8 mouse cellular contexts compared by ENCODE assay signal in genomic region chr3:152713991-152714902, GRCm38 (mm10). TPM values are rescaled to one million over a fixed set of nuclear protein-coding genes. Genes with fewer than 3 reads are reported as not detected.
A peak's percentile ranks its signal among the peaks of the same experiment; 100 is the strongest.
DNase-seq lines count a peak whose midpoint lies in the region; ATAC-seq lines count a peak whose summit lies in the region.

Gene Pigk (plus strand): TSS chr3:152714100.

- WGBS in embryonic facial prominence, embryonic 14.5 days = under 1% methylated on average over 34 of the region's 48 CpGs
- under 1% methylated on average over 47 of the region's 48 CpGs for WGBS in kidney, embryonic 14.5 days
- under 1% methylated on average over 48 of the region's 48 CpGs for WGBS in limb, embryonic 15.5 days

- no peaks in the 10 kb centered on the region for H3K9me3 ChIP-seq in embryonic facial prominence, embryonic 14.5 days (ENCODE audit: control insufficient read depth, low read length)
- no peaks in the 10 kb centered on the region for H3K9me3 ChIP-seq in kidney, embryonic 14.5 days (ENCODE audit: control insufficient read depth, low read length)
- H3K9me3 ChIP-seq in limb, embryonic 15.5 days = no peaks in the 10 kb centered on the region

- H3K27ac ChIP-seq in embryonic facial prominence, embryonic 14.5 days (replicated peaks; ENCODE audit: low read depth, low read length) = no peak within 1 kb of the TSS
- H3K27ac ChIP-seq in kidney, embryonic 14.5 days (ENCODE audit: low read depth, low read length) = no peak within 1 kb of the TSS
- H3K27ac ChIP-seq in limb, embryonic 15.5 days = peak within 1 kb of the TSS; percentile 59

- no peaks in the 10 kb centered on the region for H3K36me3 ChIP-seq in embryonic facial prominence, embryonic 14.5 days (ENCODE audit: control insufficient read depth, insufficient read depth, low read length)
- H3K36me3 ChIP-seq in kidney, embryonic 14.5 days (ENCODE audit: control insufficient read depth, insufficient read depth, low read length) = no peaks in the 10 kb centered on the region
- H3K36me3 ChIP-seq in limb, embryonic 15.5 days = no peaks in the 10 kb centered on the region

- peak; percentile 91 for DNase-seq in 3T3-L1 (ENCODE audit: low read depth, low spot score)
- DNase-seq in adrenal gland, postnatal 4 days (ENCODE audit: low spot score in 2 of 2) = peak; percentile 85
- peak; percentile 94 for DNase-seq in embryonic facial prominence, embryonic 14.5 days (ENCODE audit: low spot score)
- DNase-seq in heart, adult 8-10 months (ENCODE audit: low spot score) = peak; percentile 91
- peak; percentile 62 to 94 for DNase-seq in monocyte, adult 2 months (ENCODE audit: low read depth in 1 of 2, low spot score in 2 of 2)
- peak; percentile 91 to 92 for DNase-seq in spleen, postnatal 36 days (ENCODE audit: low spot score in 2 of 2)

- H3K4me2 ChIP-seq in embryonic facial prominence, embryonic 14.5 days (ENCODE audit: low read depth, low read length) = peak within 1 kb of the TSS; percentile 79
- H3K4me2 ChIP-seq in kidney, embryonic 14.5 days (replicated peaks; ENCODE audit: low read depth, low read length) = peak within 1 kb of the TSS; percentile 73
- H3K4me2 ChIP-seq in limb, embryonic 15.5 days = peak within 1 kb of the TSS; percentile 77

- peak within 1 kb of the TSS; percentile 77 for H3K9ac ChIP-seq in embryonic facial prominence, embryonic 14.5 days (ENCODE audit: low read depth, low read length)
- H3K9ac ChIP-seq in kidney, embryonic 14.5 days (ENCODE audit: low read depth, low read length) = peak within 1 kb of the TSS; percentile 81
- H3K9ac ChIP-seq in limb, embryonic 15.5 days = peak within 1 kb of the TSS; percentile 77

- H3K4me1 ChIP-seq in embryonic facial prominence, embryonic 14.5 days (ENCODE audit: control insufficient read depth, insufficient read depth, low read length) = 0 out of 2 replicates have a peak, but pooled peaks cover 2% of the 10 kb centered on the region
- H3K4me1 ChIP-seq in kidney, embryonic 14.5 days (ENCODE audit: control insufficient read depth, insufficient read depth, low read length) = peaks cover 5% of the 10 kb centered on the region
- peaks cover 7% of the 10 kb centered on the region; the same call in 1 of the 2 replicates for H3K4me1 ChIP-seq in limb, embryonic 15.5 days

- H3K27me3 ChIP-seq in embryonic facial prominence, embryonic 14.5 days (replicated peaks; ENCODE audit: control insufficient read depth, insufficient read depth, low read length) = no peaks in the 10 kb centered on the region
- H3K27me3 ChIP-seq in kidney, embryonic 14.5 days (ENCODE audit: control insufficient read depth, insufficient read depth, low read length) = no peaks in the 10 kb centered on the region
- H3K27me3 ChIP-seq in limb, embryonic 15.5 days = no peaks in the 10 kb centered on the region

- ATAC-seq in embryonic facial prominence, embryonic 14.5 days (ENCODE audit: low read depth) = peak; percentile 93
- ATAC-seq in kidney, embryonic 14.5 days (ENCODE audit: low FRiP score, low TSS enrichment) = peak; percentile 91
- ATAC-seq in limb, embryonic 15.5 days (ENCODE audit: insufficient number of reproducible peaks, low FRiP score, low TSS enrichment, low read depth) = peak; percentile 79

- H3K4me3 ChIP-seq in embryonic facial prominence, embryonic 14.5 days (ENCODE audit: low read depth, low read length) = peak within 1 kb of the TSS; percentile 87
- H3K4me3 ChIP-seq in kidney, embryonic 14.5 days (ENCODE audit: low read length) = peak within 1 kb of the TSS; percentile 97
- peak within 1 kb of the TSS; percentile 98 for H3K4me3 ChIP-seq in limb, embryonic 15.5 days

RNA-seq across cellular contexts. Expression of gene Pigk, which starts in this region (rescaled TPM):
- 10 to 100 TPM; 52.9 to 59.3 TPM for total RNA-seq in adrenal gland, postnatal 4 days (2021)
- polyA plus RNA-seq in embryonic facial prominence, embryonic 14.5 days (2014; fragmentation: Nextera tagmentation; extraction: Ambion mirVana) = 54.2 and 55.8 TPM in 2 replicates
- 10 to 100 TPM; 21.7 to 26.6 (median 23.0) TPM for total RNA-seq in heart, adult 8-10 months (2022)
- polyA plus RNA-seq in kidney, embryonic 14.5 days (2014; fragmentation: Nextera tagmentation; extraction: Ambion mirVana) = 43.6 and 48.9 TPM in 2 replicates
- 49.1 and 54.0 TPM in 2 replicates for polyA plus RNA-seq in limb, embryonic 15.5 days (2015; fragmentation: Nextera tagmentation; extraction: Ambion mirVana)
